Mouse (Mus musculus): ENCODE results near the gene Son. TPM values are rescaled to one million over a fixed set of nuclear protein-coding genes. Genes with fewer than 3 reads are reported as not detected.

Son gene
- 60.5 and 65.0 TPM in 2 replicates for polyA plus RNA-seq (2016; fragmentation: Nextera tagmentation; extraction: Ambion mirVana)

DNA sequence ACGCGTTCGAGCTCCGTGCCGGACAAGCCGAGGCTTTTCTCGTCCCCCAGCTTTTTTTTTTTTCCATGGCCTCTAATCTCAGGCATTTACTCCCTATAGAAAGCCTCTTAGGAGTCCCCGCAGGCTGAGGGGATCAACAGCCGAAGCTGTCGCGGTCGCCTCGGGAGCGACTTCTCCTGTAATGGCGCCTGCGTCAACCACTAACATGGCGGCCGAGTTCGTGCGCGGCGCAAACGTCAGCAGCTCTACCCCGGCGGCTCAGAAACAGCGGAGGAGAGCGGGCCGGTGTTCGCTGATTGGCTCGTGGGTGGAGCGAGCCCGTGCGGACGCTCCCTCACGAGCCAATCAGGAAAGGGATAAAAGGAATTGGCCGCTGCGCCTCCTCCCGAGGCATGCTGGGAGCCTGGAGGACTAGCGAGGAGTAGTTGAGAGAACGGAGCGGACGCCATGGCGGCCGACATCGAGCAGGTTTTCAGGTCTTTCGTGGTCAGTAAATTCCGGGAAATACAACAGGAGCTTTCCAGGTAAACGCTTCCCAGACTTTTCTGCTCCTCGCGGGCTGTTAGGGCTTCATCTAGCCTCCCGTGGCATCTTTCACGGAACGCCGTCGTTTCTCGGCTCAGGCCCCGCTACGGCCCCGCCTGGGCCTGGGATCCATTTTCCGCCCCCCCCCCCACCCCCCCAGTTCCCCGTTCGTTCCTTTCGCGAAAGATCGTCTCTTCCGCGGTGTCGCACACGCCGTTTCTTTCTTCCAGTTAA lies at the start of gene Son:
Gene Son (plus strand): TSS at position 46 of the 759 bp plus-strand sequence.
- peak within 1 kb of the TSS; percentile 83 for H3K4me3 ChIP-seq
- H3K27ac ChIP-seq: peak within 1 kb of the TSS; percentile 100
- no peaks in the 10 kb centered on the region for H3K27me3 ChIP-seq (replicated peaks)
- peak; percentile 89 for ATAC-seq
- under 1% methylated on average over 70 of the region's 70 CpGs for WGBS (ENCODE audit: insufficient replicate concordance)
- H3K9me3 ChIP-seq (replicated peaks): no peaks in the 10 kb centered on the region
- peak within 1 kb of the TSS; percentile 99 for H3K4me2 ChIP-seq
- H3K36me3 ChIP-seq: peaks cover 40% of the 10 kb centered on the region
- H3K9ac ChIP-seq: peak within 1 kb of the TSS; percentile 94
- H3K4me1 ChIP-seq: peaks cover 41% of the 10 kb centered on the region

DNA sequence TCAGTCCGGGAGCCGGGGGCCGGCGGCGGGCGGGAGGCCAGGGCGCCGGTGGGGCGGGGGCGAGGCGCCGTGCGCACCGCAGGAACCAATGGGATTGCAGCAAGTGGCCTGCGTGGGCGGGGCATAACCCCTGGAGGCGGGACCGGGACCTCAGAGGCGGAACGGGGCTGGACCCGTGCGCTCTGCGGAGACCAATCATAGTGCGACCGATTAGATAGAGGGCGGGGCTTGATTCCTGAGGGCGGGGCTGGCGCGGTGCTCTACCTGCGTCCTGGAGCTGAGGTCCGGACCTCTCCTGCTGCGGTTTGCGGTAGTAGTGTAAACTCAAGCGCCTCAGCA lies 49.7 kb upstream of the Son start, which contains the start of gene Tmem50b:
Gene Tmem50b (minus strand): TSS at position 129 of the 339 bp plus-strand sequence.
- peaks cover 31% of the 10 kb centered on the region for H3K4me1 ChIP-seq
- peak; percentile 98 for ATAC-seq
- peak within 1 kb of the TSS; percentile 32; the same call in 1 of the 2 replicates for H3K27ac ChIP-seq
- H3K4me2 ChIP-seq: peak within 1 kb of the TSS; percentile 100
- peak within 1 kb of the TSS; percentile 76 for H3K4me3 ChIP-seq
- WGBS (ENCODE audit: insufficient replicate concordance): under 1% methylated on average over 34 of the region's 34 CpGs
- peaks cover 51% of the 10 kb centered on the region for H3K27me3 ChIP-seq (replicated peaks)
- no peaks in the 10 kb centered on the region for H3K9me3 ChIP-seq (replicated peaks)
- peak within 1 kb of the TSS; percentile 79 for H3K9ac ChIP-seq
- no peaks in the 10 kb centered on the region for H3K36me3 ChIP-seq

DNA sequence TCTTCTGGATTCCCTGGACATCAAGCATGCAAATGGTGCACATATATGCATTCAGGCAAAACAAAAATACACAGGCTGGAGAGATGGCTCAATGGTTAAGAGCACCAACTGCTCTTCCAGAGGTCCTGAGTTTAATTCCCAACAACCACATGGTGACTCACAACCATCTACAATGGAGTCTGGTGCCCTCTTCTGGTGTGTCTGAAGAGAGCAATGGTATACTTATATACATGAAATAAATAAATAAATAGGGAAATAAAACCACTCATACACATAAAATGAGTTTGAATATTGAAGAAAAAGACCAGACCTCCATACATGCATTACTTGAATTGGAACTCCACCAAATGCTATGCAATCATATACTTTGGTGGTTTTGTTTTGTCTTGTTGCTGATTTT lies 48.1 kb upstream of the Son start:
- Histone ChIP-seq H3K4me2 (no peak overlapping the region), H3K36me3 (no peaks in the 10 kb centered on the region), H3K4me1 (peaks cover 25% of the 10 kb centered on the region), H3K27me3 (replicated peaks) (peaks cover 46% of the 10 kb centered on the region), H3K4me3 (no peak overlapping the region), H3K27ac (no peak overlapping the region), H3K9ac (no peak overlapping the region), H3K9me3 (replicated peaks) (no peaks in the 10 kb centered on the region)
- no peak for ATAC-seq

DNA sequence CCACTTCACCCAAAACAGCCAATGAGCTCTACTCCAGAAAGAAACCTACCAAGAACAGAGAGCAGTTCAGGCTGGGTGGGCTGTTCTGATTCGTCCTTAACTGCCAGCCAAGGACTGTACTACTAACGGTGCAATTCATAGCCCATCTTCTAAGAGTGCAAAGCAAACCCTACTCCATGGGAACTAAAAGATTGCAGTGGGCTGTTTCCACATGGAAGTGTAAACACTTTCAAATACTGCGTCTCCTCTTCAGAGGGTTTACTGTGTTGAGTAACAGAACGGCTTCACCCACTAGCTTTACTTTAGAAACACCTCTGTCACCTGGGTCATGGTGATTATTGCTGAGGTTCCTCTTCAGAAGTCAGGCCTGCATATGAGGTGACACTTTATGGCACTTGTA lies 46.2 kb upstream of the Son start:
- no peaks in the 10 kb centered on the region for H3K36me3 ChIP-seq
- H3K27ac ChIP-seq: no peak overlapping the region
- no peak overlapping the region for H3K4me3 ChIP-seq
- H3K4me1 ChIP-seq: peaks cover 19% of the 10 kb centered on the region
- H3K4me2 ChIP-seq: no peak overlapping the region
- no peaks in the 10 kb centered on the region for H3K9me3 ChIP-seq (replicated peaks)
- peaks cover 44% of the 10 kb centered on the region for H3K27me3 ChIP-seq (replicated peaks)
- no peak overlapping the region for H3K9ac ChIP-seq
- WGBS (ENCODE audit: insufficient replicate concordance): 72% methylated on average over 4 of the region's 4 CpGs
- no peak for ATAC-seq

DNA sequence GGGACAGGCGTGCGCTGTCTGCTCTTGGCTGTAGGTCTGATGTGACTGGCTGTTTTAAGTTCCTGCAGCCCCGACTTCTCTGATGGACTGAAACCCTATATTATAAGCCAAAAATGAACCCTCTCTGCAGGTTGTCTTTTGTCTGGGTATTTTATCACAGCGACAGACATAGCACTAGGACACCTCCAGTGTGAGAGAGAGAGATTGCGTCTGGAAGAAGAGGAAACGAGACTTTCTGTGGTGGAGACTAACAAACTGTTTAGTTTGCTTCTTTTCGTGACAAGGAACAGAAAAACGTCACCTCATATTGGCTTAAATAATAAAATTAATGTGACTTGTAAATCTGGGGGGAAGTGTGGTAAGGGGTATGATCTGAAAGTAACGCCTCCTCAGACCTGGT lies 45.6 kb upstream of the Son start:
- H3K27me3 ChIP-seq (replicated peaks): peaks cover 42% of the 10 kb centered on the region
- WGBS (ENCODE audit: insufficient replicate concordance): 58% methylated on average over 9 of the region's 9 CpGs
- no peak for ATAC-seq
- no peaks in the 10 kb centered on the region for H3K36me3 ChIP-seq
- H3K9me3 ChIP-seq (replicated peaks): no peaks in the 10 kb centered on the region
- no peak overlapping the region for H3K27ac ChIP-seq
- H3K4me2 ChIP-seq: no peak overlapping the region
- H3K9ac ChIP-seq: no peak overlapping the region
- H3K4me1 ChIP-seq: peaks cover 13% of the 10 kb centered on the region
- no peak overlapping the region for H3K4me3 ChIP-seq

DNA sequence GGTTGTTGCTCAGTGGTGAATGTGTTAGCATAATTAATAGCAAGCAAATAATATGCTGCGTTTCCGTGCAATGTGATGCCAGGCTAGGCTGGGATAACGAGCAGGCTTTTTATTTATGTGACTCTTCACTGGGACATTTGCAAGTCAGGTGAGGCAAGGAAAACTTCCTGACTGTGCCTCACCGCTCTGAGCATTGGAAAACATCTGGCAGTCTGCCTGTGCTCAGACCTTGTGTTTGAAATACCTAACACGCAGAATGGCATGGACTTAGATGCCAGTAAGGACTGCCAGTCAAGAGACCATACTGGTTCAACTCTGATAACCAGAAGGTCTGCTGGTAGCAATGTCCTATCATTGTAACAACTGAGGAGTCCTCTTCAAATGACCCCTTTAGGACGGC lies 42.1 kb upstream of the Son start:
- no peak for ATAC-seq
- Histone ChIP-seq H3K27ac (no peak overlapping the region), H3K27me3 (replicated peaks) (peaks cover 21% of the 10 kb centered on the region; the same call in 1 of the 2 replicates), H3K9me3 (replicated peaks) (no peaks in the 10 kb centered on the region), H3K4me1 (no peaks in the 10 kb centered on the region), H3K36me3 (no peaks in the 10 kb centered on the region), H3K9ac (no peak overlapping the region), H3K4me2 (no peak overlapping the region), H3K4me3 (no peak overlapping the region)
- WGBS (ENCODE audit: insufficient replicate concordance): 78% methylated on average over 6 of the region's 6 CpGs

DNA sequence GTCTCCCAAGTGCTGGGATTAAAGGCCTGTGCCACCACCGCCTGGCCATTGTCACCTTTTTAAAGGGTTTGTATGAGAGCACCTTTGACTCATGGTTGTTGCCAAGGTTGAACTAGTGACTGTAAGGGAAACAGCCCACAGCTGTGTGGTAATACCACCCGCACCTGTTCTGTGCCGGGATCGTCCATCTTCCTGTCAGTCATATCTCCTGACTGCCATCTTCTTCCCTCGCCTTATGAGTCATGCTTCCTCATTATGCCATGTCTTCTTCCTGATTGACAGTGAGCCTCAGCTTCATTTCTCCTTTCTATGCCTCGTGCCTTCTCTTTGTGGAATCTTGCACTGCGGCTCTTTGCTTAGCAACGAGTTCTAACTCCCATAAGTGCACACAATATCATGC lies 40.3 kb upstream of the Son start:
- no peak overlapping the region for H3K9ac ChIP-seq

DNA sequence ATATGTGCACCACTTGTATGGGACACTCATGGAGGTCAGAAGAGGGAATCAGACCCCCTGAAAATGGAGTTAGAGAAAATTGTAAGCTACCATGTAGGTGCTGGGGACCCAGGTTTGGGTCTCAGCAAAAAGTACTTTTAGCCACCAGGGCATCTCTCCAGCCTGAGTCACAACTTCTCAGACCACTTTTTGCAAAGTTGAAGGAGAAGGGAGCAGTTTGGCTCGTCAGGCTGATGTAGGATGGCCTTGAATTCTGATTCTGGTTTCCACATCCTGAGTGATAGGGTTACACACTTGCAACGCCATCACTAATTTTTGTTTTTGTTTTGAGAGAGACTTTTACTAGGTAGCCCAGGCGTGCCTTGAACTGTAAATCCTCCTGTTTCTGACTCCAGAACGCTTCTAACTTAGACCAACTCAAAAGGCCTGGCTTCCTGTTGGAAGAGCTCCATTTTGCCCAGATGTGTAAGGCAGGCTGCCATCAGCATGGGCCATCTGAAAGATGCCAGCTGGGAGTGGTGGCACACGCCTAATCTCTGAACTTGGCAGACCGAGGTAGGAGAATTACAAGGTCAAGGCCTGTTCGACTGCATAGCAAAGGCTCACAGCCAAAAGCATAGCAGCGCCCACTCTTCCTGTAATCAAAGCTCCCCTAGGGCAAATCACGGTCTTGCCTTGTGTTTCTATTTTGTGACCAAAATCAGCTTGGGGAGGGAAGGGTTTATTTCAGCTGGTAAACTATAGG lies 37.6 kb upstream of the Son start:
- Histone ChIP-seq H3K27ac (no peak overlapping the region), H3K4me1 (no peaks in the 10 kb centered on the region), H3K9me3 (replicated peaks) (no peaks in the 10 kb centered on the region), H3K4me2 (no peak overlapping the region), H3K9ac (no peak overlapping the region), H3K4me3 (no peak overlapping the region), H3K27me3 (replicated peaks) (0 out of 2 replicates have a peak, but pooled peaks cover 6% of the 10 kb centered on the region), H3K36me3 (no peaks in the 10 kb centered on the region)
- WGBS (ENCODE audit: insufficient replicate concordance): 68% methylated on average over 9 of the region's 9 CpGs
- no peak for ATAC-seq

More for the DNA sequence above, 40.3 kb upstream of the Son start:
- no peak for ATAC-seq
- Histone ChIP-seq H3K9me3 (replicated peaks) (no peaks in the 10 kb centered on the region), H3K27ac (no peak overlapping the region), H3K4me1 (no peaks in the 10 kb centered on the region), H3K36me3 (no peaks in the 10 kb centered on the region), H3K4me3 (no peak overlapping the region), H3K27me3 (replicated peaks) (peaks cover 9% of the 10 kb centered on the region; the same call in 1 of the 2 replicates), H3K4me2 (no peak overlapping the region)
- 52% methylated on average over 8 of the region's 8 CpGs for WGBS (ENCODE audit: insufficient replicate concordance)

DNA sequence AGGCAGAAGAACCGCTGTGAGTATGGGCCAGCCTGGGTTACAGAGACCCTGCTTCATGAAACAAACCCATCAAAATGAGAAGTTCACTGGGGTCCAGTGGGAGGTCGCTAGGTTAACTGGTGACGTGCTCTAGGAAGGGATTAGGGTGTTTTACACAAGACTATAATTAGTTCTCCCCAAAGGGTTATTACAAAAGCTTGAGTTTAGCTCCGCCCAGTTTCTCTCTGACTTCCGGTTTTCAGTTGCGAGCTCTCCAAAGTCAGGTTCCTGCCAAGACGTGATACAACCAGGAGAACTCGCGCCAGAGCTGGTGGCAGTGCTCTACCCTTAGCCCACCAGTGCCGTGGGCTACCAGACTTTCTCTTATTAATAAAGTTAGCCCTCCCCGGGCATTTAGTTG lies 36.1 kb upstream of the Son start:
- H3K27ac ChIP-seq: no peak overlapping the region
- no peak overlapping the region for H3K4me2 ChIP-seq
- no peak overlapping the region for H3K9ac ChIP-seq
- ATAC-seq: no peak
- no peaks in the 10 kb centered on the region for H3K4me1 ChIP-seq
- H3K27me3 ChIP-seq (replicated peaks): 0 out of 2 replicates have a peak, but pooled peaks cover under 1% of the 10 kb centered on the region
- H3K36me3 ChIP-seq: no peaks in the 10 kb centered on the region
- no peak overlapping the region for H3K4me3 ChIP-seq
- 52% methylated on average over 11 of the region's 11 CpGs for WGBS (ENCODE audit: insufficient replicate concordance)
- no peaks in the 10 kb centered on the region for H3K9me3 ChIP-seq (replicated peaks)

DNA sequence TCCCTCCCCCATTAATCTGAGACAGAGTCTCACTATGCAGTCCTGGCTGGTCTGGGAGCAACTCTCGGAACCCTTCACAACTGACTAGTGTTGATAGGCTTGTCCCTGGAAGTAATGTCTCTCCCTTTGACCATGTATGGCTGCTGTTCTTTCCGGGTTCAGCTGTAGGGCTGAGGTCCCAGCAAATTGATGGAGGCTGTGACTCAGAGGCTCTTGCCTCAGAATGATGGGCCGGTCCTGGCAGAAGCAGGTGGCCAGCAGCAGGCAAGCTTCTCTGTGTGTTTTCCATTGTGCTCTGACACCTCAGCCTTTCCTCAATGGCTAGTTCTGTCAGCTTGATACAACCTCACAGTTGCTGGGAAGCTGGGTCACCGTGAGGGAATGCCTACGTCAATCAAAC lies 34.8 kb upstream of the Son start:
- ATAC-seq: no peak
- Histone ChIP-seq H3K4me1 (no peaks in the 10 kb centered on the region), H3K9ac (no peak overlapping the region), H3K4me2 (no peak overlapping the region), H3K27me3 (replicated peaks) (0 out of 2 replicates have a peak, but pooled peaks cover 7% of the 10 kb centered on the region), H3K4me3 (no peak overlapping the region), H3K9me3 (replicated peaks) (no peaks in the 10 kb centered on the region), H3K27ac (no peak overlapping the region), H3K36me3 (no peaks in the 10 kb centered on the region)
- 78% methylated on average over 5 of the region's 5 CpGs for WGBS (ENCODE audit: insufficient replicate concordance)

DNA sequence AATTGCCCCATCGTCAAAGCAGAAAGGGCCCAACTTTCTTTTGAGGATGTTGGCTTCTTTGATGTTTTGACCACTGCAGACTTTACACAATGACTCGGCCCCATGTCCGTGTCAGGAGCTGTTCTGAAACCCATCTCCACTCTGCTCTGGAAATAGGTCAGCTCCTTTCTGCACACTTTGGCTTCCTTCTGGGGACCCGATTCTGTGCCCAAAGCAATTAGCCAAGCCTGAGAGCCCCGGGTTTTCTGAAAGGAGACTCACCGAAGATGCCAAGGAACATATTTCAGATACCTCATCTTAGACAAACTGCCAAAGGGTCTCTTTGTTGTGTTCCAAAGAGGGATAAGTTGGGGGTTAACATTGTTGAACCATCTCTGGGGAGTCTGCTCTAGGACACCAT lies 32.8 kb upstream of the Son start:
- Histone ChIP-seq H3K9me3 (replicated peaks) (no peaks in the 10 kb centered on the region), H3K4me3 (no peak overlapping the region), H3K27me3 (replicated peaks) (0 out of 2 replicates have a peak, but pooled peaks cover 7% of the 10 kb centered on the region), H3K36me3 (no peaks in the 10 kb centered on the region), H3K9ac (no peak overlapping the region), H3K27ac (no peak overlapping the region), H3K4me1 (peaks cover 5% of the 10 kb centered on the region; the same call in 1 of the 2 replicates), H3K4me2 (no peak overlapping the region)
- no peak for ATAC-seq
- WGBS (ENCODE audit: insufficient replicate concordance): 78% methylated on average over 6 of the region's 6 CpGs

All from liver, embryonic 12.5 days (tissue).